Mouse (Mus musculus) MEL (cell line): ENCODE measurements around the gene Itga9. TPM values are rescaled to one million over a fixed set of nuclear protein-coding genes. Genes with fewer than 3 reads are reported as not detected.

Source experiments
- DNase-seq: peaks from one replicate; pipeline ENCODE4 v3.0.0; 2011; ENCODE audit warnings: low read depth, low spot score
- H3K27ac ChIP-seq: 2 replicates; pipeline ENCODE4 v1.5.1; 2012; ENCODE audit warnings: low read depth, mild to moderate bottlenecking, control low read depth, low read length, moderate library complexity; ENCODE audit not compliant: control insufficient read depth
- H3K27me3 ChIP-seq, 2 experiments: fragments of 150-350 bp in 1 of 2; sonication (generic) in 1 of 2; 2 replicates each; pipeline ENCODE4 v1.6.1; 2012; ENCODE audit warnings: low read length in 2 of 2, mild to moderate bottlenecking in 2 of 2, improper control_type of control experiment in 1 of 2, moderate library complexity in 1 of 2; ENCODE audit not compliant: insufficient read depth in 2 of 2, control insufficient read depth in 1 of 2
- H3K36me3 ChIP-seq, 2 experiments: 2 replicates each; pipeline ENCODE4 v1.6.1; 2012 to 2014; ENCODE audit warnings: low read length in 2 of 2, improper control_type of control experiment in 1 of 2, inconsistent platforms in 1 of 2, mild to moderate bottlenecking in 1 of 2; ENCODE audit not compliant: insufficient read depth in 2 of 2, control insufficient read depth in 1 of 2
- H3K4me1 ChIP-seq, 2 experiments: fragments of 150-350 bp in 1 of 2; sonication (generic) in 1 of 2; 2 replicates each; pipeline ENCODE4 v1.6.1; 2012; ENCODE audit warnings: low read length in 2 of 2, improper control_type of control experiment in 1 of 2, mild to moderate bottlenecking in 1 of 2; ENCODE audit not compliant: insufficient read depth in 2 of 2, control insufficient read depth in 1 of 2
- H3K4me3 ChIP-seq, 2 experiments: fragments of 150-350 bp in 1 of 2; sonication (generic) in 1 of 2; 2 replicates each; pipeline ENCODE4 v1.5.1; 2012; ENCODE audit warnings: low read depth in 2 of 2, low read length in 2 of 2, mild to moderate bottlenecking in 2 of 2, moderate library complexity in 2 of 2, control low read depth in 1 of 2, improper control_type of control experiment in 1 of 2; ENCODE audit not compliant: control insufficient read depth in 1 of 2, insufficient read depth in 1 of 2
- H3K79me2 ChIP-seq: 2 replicates; pipeline ENCODE4 v1.6.1; 2012; ENCODE audit warnings: mild to moderate bottlenecking, low read length, moderate library complexity; ENCODE audit not compliant: control insufficient read depth, poor library complexity, insufficient read depth
- H3K9ac ChIP-seq: 2 replicates; pipeline ENCODE4 v1.6.1; 2012; ENCODE audit warnings: low read depth, mild to moderate bottlenecking, control low read depth, low read length, moderate library complexity; ENCODE audit not compliant: control insufficient read depth, poor library complexity, severe bottlenecking
- H3K9me3 ChIP-seq: fragments of 150-350 bp; sonication (generic); replicated peaks from 2 replicates; pipeline ENCODE4 v1.6.1; 2012; ENCODE audit warnings: mild to moderate bottlenecking, low read length, improper control_type of control experiment, moderate library complexity; ENCODE audit not compliant: insufficient read depth
- CTCF ChIP-seq, 3 experiments: IDR thresholded peaks in 2 of 3; conservative IDR thresholded peaks in 1 of 3; 2 replicates each; pipeline ENCODE4 v1.5.1; 2011 to 2012; ENCODE audit warnings: low read length in 3 of 3, low read depth in 2 of 3, mild to moderate bottlenecking in 2 of 3, improper control_type of control experiment in 1 of 3, inconsistent platforms in 1 of 3, mixed read lengths in 1 of 3, moderate library complexity in 1 of 3; ENCODE audit not compliant: control insufficient read depth in 1 of 3, insufficient read depth in 1 of 3, poor library complexity in 1 of 3, severe bottlenecking in 1 of 3
- E2F4 ChIP-seq: IDR thresholded peaks from 2 replicates; pipeline ENCODE4 v1.6.1; 2011; ENCODE audit warnings: low read depth, low read length, improper control_type of control experiment, borderline replicate concordance
- GATA1 ChIP-seq: IDR thresholded peaks from 2 replicates; pipeline ENCODE4 v1.6.1; 2011; ENCODE audit warnings: low read depth, low read length, improper control_type of control experiment
- HCFC1 ChIP-seq: IDR thresholded peaks from 2 replicates; pipeline ENCODE4 v1.6.1; 2012; ENCODE audit warnings: low read depth, mild to moderate bottlenecking, inconsistent platforms, low read length, improper control_type of control experiment, moderate library complexity
- KAT2A ChIP-seq: conservative IDR thresholded peaks from 2 replicates; pipeline ENCODE4 v1.6.1; 2012; ENCODE audit warnings: low read depth, low read length, improper control_type of control experiment, inconsistent platforms
- MAFK ChIP-seq: IDR thresholded peaks from 2 replicates; pipeline ENCODE4 v1.6.1; 2011; ENCODE audit warnings: low read depth, mild to moderate bottlenecking, low read length, improper control_type of control experiment, borderline replicate concordance
- MAX ChIP-seq: IDR thresholded peaks from 2 replicates; pipeline ENCODE4 v1.6.1; 2011; ENCODE audit warnings: low read length, improper control_type of control experiment
- MYC ChIP-seq: IDR thresholded peaks from 2 replicates; pipeline ENCODE4 v1.6.1; 2011; ENCODE audit warnings: low read depth, mild to moderate bottlenecking, low read length, improper control_type of control experiment, moderate library complexity
- NELFE ChIP-seq: IDR thresholded peaks from 2 replicates; pipeline ENCODE4 v1.6.1; 2011; ENCODE audit warnings: low read depth, low read length, improper control_type of control experiment
- POLR2A ChIP-seq, 2 experiments: IDR thresholded peaks; 2 replicates each; pipeline ENCODE4 v1.6.1; 2011 to 2012; ENCODE audit warnings: low read length in 2 of 2, mild to moderate bottlenecking in 2 of 2, control low read depth in 1 of 2, improper control_type of control experiment in 1 of 2, low read depth in 1 of 2, moderate library complexity in 1 of 2; ENCODE audit not compliant: control insufficient read depth in 1 of 2, insufficient read depth in 1 of 2, poor library complexity in 1 of 2
- POLR2AphosphoS5 ChIP-seq: IDR thresholded peaks from 2 replicates; pipeline ENCODE4 v1.6.1; 2012; ENCODE audit warnings: low read depth, borderline replicate concordance, mild to moderate bottlenecking, inconsistent platforms, low read length, moderate library complexity, mixed read lengths
- TAL1 ChIP-seq: IDR thresholded peaks from 2 replicates; pipeline ENCODE4 v1.6.1; 2012; ENCODE audit warnings: mild to moderate bottlenecking, inconsistent platforms, low read length, moderate library complexity, mixed read lengths
- TBP ChIP-seq: IDR thresholded peaks from 2 replicates; pipeline ENCODE4 v1.8.0; 2011; ENCODE audit warnings: low read depth, low read length, improper control_type of control experiment
- TCF12 ChIP-seq: IDR thresholded peaks from 2 replicates; pipeline ENCODE4 v1.6.1; 2014; ENCODE audit warnings: low read depth, mild to moderate bottlenecking, inconsistent platforms, low read length, improper control_type of control experiment, moderate library complexity
- UBTF ChIP-seq: IDR thresholded peaks from 2 replicates; pipeline ENCODE4 v1.6.1; 2012; ENCODE audit warnings: low read depth, mild to moderate bottlenecking, inconsistent platforms, low read length, improper control_type of control experiment, moderate library complexity, borderline replicate concordance; ENCODE audit not compliant: insufficient read depth
- USF1 ChIP-seq: IDR thresholded peaks from 2 replicates; pipeline ENCODE4 v1.6.1; 2014; ENCODE audit warnings: low read depth, mild to moderate bottlenecking, inconsistent platforms, low read length, improper control_type of control experiment, moderate library complexity
- USF2 ChIP-seq, 2 experiments: IDR thresholded peaks; 2 replicates each; pipeline ENCODE4 v1.6.1; 2011 to 2012; ENCODE audit warnings: improper control_type of control experiment in 2 of 2, low read length in 2 of 2, borderline replicate concordance in 1 of 2, inconsistent platforms in 1 of 2, low read depth in 1 of 2, mild to moderate bottlenecking in 1 of 2; ENCODE audit not compliant: insufficient read depth in 1 of 2
- ZC3H11A ChIP-seq: IDR thresholded peaks from 2 replicates; pipeline ENCODE4 v1.6.1; 2012; ENCODE audit warnings: low read depth, mild to moderate bottlenecking, inconsistent platforms, low read length, improper control_type of control experiment
- ZKSCAN1 ChIP-seq: IDR thresholded peaks from 2 replicates; pipeline ENCODE4 v1.6.1; 2012; ENCODE audit warnings: low read depth, mild to moderate bottlenecking, inconsistent platforms, low read length, improper control_type of control experiment, moderate library complexity
- ZMIZ1 ChIP-seq: IDR thresholded peaks from 2 replicates; pipeline ENCODE4 v1.6.1; 2012; ENCODE audit warnings: low read depth, mild to moderate bottlenecking, inconsistent platforms, low read length, improper control_type of control experiment, moderate library complexity
- polyA plus RNA-seq, 2 experiments: library from polyadenylated mRNA; stranded (reverse) in 1 of 2; unstranded in 1 of 2; fragments of >175 nt in 1 of 2; fragments of >200 nt in 1 of 2; gene quantifications; 2 replicates each; pipeline versions ENCODE4 v1.2.1 to v1.2.4; 2012; ENCODE audit warnings: low replicate concordance in 2 of 2, low read depth in 1 of 2; ENCODE audit not compliant: insufficient read length in 2 of 2, insufficient read depth in 1 of 2, missing spikeins in 1 of 2
- total RNA-seq: library from RNA; depleted of rRNA; stranded (reverse); fragments of 300-350 nt; gene quantifications from 2 replicates; pipeline ENCODE4 v1.2.3, GENCODE M21; 2012

Itga9 gene
- total and polyA plus RNA-seq, 3 experiments: 0.19 to 0.21 TPM; not detected in 1

DNA sequence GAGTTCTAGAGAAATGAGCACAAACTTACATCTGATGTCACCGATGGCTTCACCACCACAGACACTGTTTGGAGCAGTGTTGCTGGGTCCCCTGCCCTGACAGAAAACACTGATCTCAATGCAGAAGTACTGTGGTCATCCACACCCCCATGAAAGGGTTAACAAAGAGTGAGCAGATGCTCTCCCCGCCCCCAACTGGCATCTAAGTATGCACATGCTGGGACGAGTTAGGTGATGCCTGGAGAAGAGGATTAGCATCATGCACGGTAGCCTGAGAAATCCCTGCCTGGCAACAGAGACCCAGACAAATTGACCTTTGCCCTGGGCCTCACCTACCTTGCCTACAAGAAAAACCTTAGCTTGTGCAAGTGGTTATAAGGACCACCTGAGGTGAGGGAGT, 162.1 kb downstream of the Itga9 start:
- no peaks in the 10 kb centered on the region; a peak in 1 of 4 replicates for H3K27me3 ChIP-seq
- no peak for DNase-seq
- H3K27ac ChIP-seq: no peak overlapping the region
- no peaks in the 10 kb centered on the region for H3K9me3 ChIP-seq
- no peak overlapping the region for H3K9ac ChIP-seq
- TF ChIP-seq TCF12: no peak
- no peak for TF ChIP-seq USF2 (IDR thresholded peaks at IDR 0.05; ENCODE audit: borderline replicate concordance in 1 of 2, insufficient read depth in 1 of 2, low read depth in 1 of 2, low read length in 2 of 2)
- TF ChIP-seq NELFE: no peak
- no peak for TF ChIP-seq ZMIZ1
- no peak for TF ChIP-seq TAL1
- TF ChIP-seq TBP: no peak
- H3K4me1 ChIP-seq: no peaks in the 10 kb centered on the region
- H3K36me3 ChIP-seq: no peaks in the 10 kb centered on the region
- no peak overlapping the region for H3K4me3 ChIP-seq
- H3K79me2 ChIP-seq: no peaks in the 10 kb centered on the region

GRCm38 (mm10) chr9:118770366-118770765, 163.9 kb downstream of the Itga9 start:
- no peak overlapping the region for H3K9ac ChIP-seq
- no peaks in the 10 kb centered on the region for H3K9me3 ChIP-seq
- TF ChIP-seq USF2 (IDR thresholded peaks at IDR 0.05; ENCODE audit: borderline replicate concordance in 1 of 2, insufficient read depth in 1 of 2, low read depth in 1 of 2, low read length in 2 of 2) (no peak), HCFC1 (no peak), POLR2AphosphoS5 (no peak), MAFK (no peak), MAX (no peak), UBTF (no peak), USF1 (no peak), KAT2A (no peak), ZC3H11A (no peak), GATA1 (no peak), ZKSCAN1 (no peak), TBP (no peak), MYC (no peak), CTCF (IDR thresholded peaks at IDR 0.05 in 2 of 3, conservative IDR thresholded peaks at IDR 0.05 in 1 of 3; ENCODE audit: control insufficient read depth in 1 of 3, insufficient read depth in 1 of 3, low read depth in 2 of 3, low read length in 3 of 3, poor library complexity in 1 of 3, severe bottlenecking in 1 of 3) (no peak), ZMIZ1 (no peak), NELFE (no peak), POLR2A (IDR thresholded peaks at IDR 0.05; ENCODE audit: control insufficient read depth in 1 of 2, insufficient read depth in 1 of 2, low read depth in 1 of 2, low read length in 2 of 2, poor library complexity in 1 of 2) (no peak), E2F4 (no peak)
- TF ChIP-seq, all 39 proteins: peak for 0
- H3K4me1 ChIP-seq: no peaks in the 10 kb centered on the region
- no peak for DNase-seq
- H3K27me3 ChIP-seq: no peaks in the 10 kb centered on the region; a peak in 1 of 4 replicates
- H3K79me2 ChIP-seq: no peaks in the 10 kb centered on the region
- H3K36me3 ChIP-seq: no peaks in the 10 kb centered on the region
- H3K4me3 ChIP-seq: no peak overlapping the region
- no peak overlapping the region for H3K27ac ChIP-seq
